Mouse (Mus musculus) hindbrain, embryonic 14.5 days (tissue): Measurements from ENCODE around the gene Hs1bp3. TPM values are rescaled to one million over a fixed set of nuclear protein-coding genes. Genes with fewer than 3 reads are reported as not detected.

Experiments
- ATAC-seq: fragments of 200-750 bp; cut with Nextera tagmentation; 2 replicates; pipeline ENCODE4 v1.8.0; 2017; ENCODE audit warnings: moderate number of reproducible peaks, mild to moderate bottlenecking, moderate TSS enrichment, moderate library complexity; ENCODE audit not compliant: low FRiP score
- DNase-seq: peaks from one replicate; pipeline ENCODE4 v3.0.0-alpha.2; 2015; ENCODE audit warnings: low spot score
- H3K27ac ChIP-seq: fragments of 300-500 bp; sonication (generic); 2 replicates; pipeline ENCODE4 v1.5.1; 2014; ENCODE audit warnings: mild to moderate bottlenecking, moderate library complexity
- H3K27me3 ChIP-seq: fragments of 300-500 bp; sonication (generic); 2 replicates; pipeline ENCODE4 v1.6.1; 2014; ENCODE audit warnings: mild to moderate bottlenecking, low read length, mixed read lengths; ENCODE audit not compliant: control insufficient read depth, insufficient read depth
- H3K36me3 ChIP-seq: fragments of 300-500 bp; sonication (generic); replicated peaks from 2 replicates; pipeline ENCODE4 v1.6.1; 2014; ENCODE audit not compliant: control insufficient read depth, insufficient read depth
- H3K4me1 ChIP-seq: fragments of 300-500 bp; sonication (generic); replicated peaks from 2 replicates; pipeline ENCODE4 v1.6.1; 2014; ENCODE audit warnings: antibody characterized with exemption, low read length, mixed read lengths; ENCODE audit not compliant: control insufficient read depth, insufficient read depth
- H3K4me2 ChIP-seq: fragments of 300-500 bp; sonication (generic); replicated peaks from 2 replicates; pipeline ENCODE4 v1.6.1; 2014; ENCODE audit warnings: mild to moderate bottlenecking, moderate library complexity
- H3K4me3 ChIP-seq: fragments of 300-500 bp; sonication (generic); replicated peaks from 2 replicates; pipeline ENCODE4 v1.5.1; 2014; ENCODE audit warnings: mild to moderate bottlenecking, low read length
- H3K9ac ChIP-seq: fragments of 300-500 bp; sonication (generic); 2 replicates; pipeline ENCODE4 v1.6.1; 2014
- H3K9me3 ChIP-seq: fragments of 300-500 bp; sonication (generic); 2 replicates; pipeline ENCODE4 v1.6.1; 2016; ENCODE audit warnings: low read length; ENCODE audit not compliant: control insufficient read depth
- WGBS: fragments of 180-500 bp; shearing (Covaris S2); extraction: QIAGEN DNeasy Blood & Tissue Kit; methylation state at CpG from one replicate; pipeline ENCODE4 v1.1.7; 2014; 5-methylcytosine and 5-hydroxymethylcytosine counted together
- polyA plus RNA-seq: library from polyadenylated mRNA; unstranded; fragments of >200 nt; fragmentation: Nextera tagmentation; extraction: Ambion mirVana; gene quantifications from 2 replicates; pipeline ENCODE4 v1.2.1, GENCODE M21; 2014

Gene Hs1bp3
- polyA plus RNA-seq, 1 experiment from 2014 or later = 6.2 TPM

- H3K4me1 ChIP-seq = 0 out of 2 replicates have a peak, but pooled peaks cover 6% of the 10 kb centered on the region
- 85% methylated on average over 5 of the region's 5 CpGs for WGBS
- H3K9ac ChIP-seq = no peak overlapping the region
- H3K4me3 ChIP-seq = no peak overlapping the region
- DNase-seq (no peak), ATAC-seq (no peak)
- no peak overlapping the region for H3K4me2 ChIP-seq
- H3K27me3 ChIP-seq = no peaks in the 10 kb centered on the region
- no peak overlapping the region for H3K27ac ChIP-seq
- H3K36me3 ChIP-seq = no peaks in the 10 kb centered on the region
- no peaks in the 10 kb centered on the region for H3K9me3 ChIP-seq
These were observed 80.0 kb downstream of the Hs1bp3 start for GRCm38 (mm10) chr12:8393226-8393625.

Other genes with a start within 250 kb of the Hs1bp3 start
- gene Ldah, start 105.3 kb upstream of the Hs1bp3 start, polyA plus RNA-seq = 67.0 and 69.9 TPM in 2 replicates
- gene Gdf7, start 11.5 kb upstream of the Hs1bp3 start, polyA plus RNA-seq = 0.14 and 0.67 TPM in 2 replicates
- 113 and 131 TPM in 2 replicates for gene Rhob, start 186.6 kb downstream of the Hs1bp3 start, polyA plus RNA-seq